In genomic region chr10:74053059-74053458, GRCm38 (mm10) we compare ENCODE assay signal across 10 mouse cellular contexts.
DNase-seq lines count a peak whose midpoint lies in the region; ATAC-seq lines count a peak whose summit lies in the region.
"Had no signal": no experiment of that assay in that cellular context is flagged by ENCODE, and none has a peak within 500 bp of the region (broad histone marks: within the 10 kb centered on the region; RNA-seq: fewer than 3 reads in every experiment).

No protein-coding gene starts in this region.

- no peak overlapping the region for H3K4me2 ChIP-seq in forebrain, embryonic 14.5 days (ENCODE audit: low read length)
- no peak overlapping the region for H3K4me2 ChIP-seq in forebrain, embryonic 12.5 days
- peak overlapping the region; percentile 23; the same call in 1 of the 2 replicates for H3K4me2 ChIP-seq in forebrain, embryonic 16.5 days (ENCODE audit: low read length)
- H3K4me2 ChIP-seq in kidney, embryonic 14.5 days (replicated peaks; ENCODE audit: low read depth, low read length), result no peak overlapping the region
- H3K4me2 ChIP-seq: heart, embryonic 11.5 days had no signal

- no peak overlapping the region for H3K4me3 ChIP-seq in forebrain, embryonic 14.5 days (ENCODE audit: low read depth, low read length)
- no peak overlapping the region for H3K4me3 ChIP-seq in forebrain, embryonic 12.5 days (replicated peaks)
- no peak overlapping the region for H3K4me3 ChIP-seq in forebrain, embryonic 16.5 days (replicated peaks; ENCODE audit: low read length)
- H3K4me3 ChIP-seq in kidney, embryonic 14.5 days (ENCODE audit: low read length), result no peak overlapping the region

- intact Hi-C loops in left cerebral cortex, postnatal 10 days (cut with DNase I), result no loop called here

- H3K4me1 ChIP-seq in forebrain, embryonic 14.5 days (ENCODE audit: control insufficient read depth, insufficient read depth, low read length), result no peaks in the 10 kb centered on the region
- no peaks in the 10 kb centered on the region for H3K4me1 ChIP-seq in forebrain, embryonic 12.5 days
- H3K4me1 ChIP-seq in forebrain, embryonic 16.5 days (replicated peaks; ENCODE audit: control insufficient read depth, insufficient read depth, low read length), result no peaks in the 10 kb centered on the region; the same call in 1 of the 2 replicates
- no peaks in the 10 kb centered on the region for H3K4me1 ChIP-seq in kidney, embryonic 14.5 days (ENCODE audit: control insufficient read depth, insufficient read depth, low read length)

- H3K9ac ChIP-seq in forebrain, embryonic 14.5 days (ENCODE audit: low read length), result no peak overlapping the region
- H3K9ac ChIP-seq in forebrain, embryonic 12.5 days, result no peak overlapping the region
- H3K9ac ChIP-seq in forebrain, embryonic 16.5 days (replicated peaks; ENCODE audit: low read depth, low read length), result no peak overlapping the region
- no peak overlapping the region for H3K9ac ChIP-seq in kidney, embryonic 14.5 days (ENCODE audit: low read depth, low read length)

- H3K27ac ChIP-seq in forebrain, embryonic 14.5 days (ENCODE audit: low read depth, low read length), result no peak overlapping the region
- no peak overlapping the region for H3K27ac ChIP-seq in forebrain, embryonic 12.5 days
- no peak overlapping the region; the same call in 1 of the 2 replicates for H3K27ac ChIP-seq in forebrain, embryonic 16.5 days (ENCODE audit: low read length)
- H3K27ac ChIP-seq in kidney, embryonic 14.5 days (ENCODE audit: low read depth, low read length), result no peak overlapping the region

- peak; percentile 74 for DNase-seq in forebrain, embryonic 14.5 days (ENCODE audit: low spot score)
- peak; percentile 11 for DNase-seq in ZHBTc4 (ENCODE audit: low read depth, low spot score)
- peak; percentile 20 to 23 for DNase-seq in left cerebral cortex, postnatal 10 days (ENCODE audit: extremely low spot score in 1 of 2, low spot score in 2 of 2)
- no peak for DNase-seq in thymus, postnatal 36 days
- no peak for DNase-seq in heart, postnatal 4 days
- DNase-seq: kidney, adult 11 months had no signal

- H3K27me3 ChIP-seq in forebrain, embryonic 14.5 days (replicated peaks; ENCODE audit: control insufficient read depth, insufficient read depth, low read length), result no peaks in the 10 kb centered on the region
- no peaks in the 10 kb centered on the region for H3K27me3 ChIP-seq in forebrain, embryonic 12.5 days
- no peaks in the 10 kb centered on the region for H3K27me3 ChIP-seq in forebrain, embryonic 16.5 days (replicated peaks; ENCODE audit: control insufficient read depth, insufficient read depth, low read length)
- H3K27me3 ChIP-seq in kidney, embryonic 14.5 days (ENCODE audit: control insufficient read depth, insufficient read depth, low read length), result no peaks in the 10 kb centered on the region

- no peaks in the 10 kb centered on the region for H3K36me3 ChIP-seq in forebrain, embryonic 14.5 days (ENCODE audit: control insufficient read depth, insufficient read depth, low read length)
- no peaks in the 10 kb centered on the region for H3K36me3 ChIP-seq in forebrain, embryonic 12.5 days (replicated peaks)
- no peaks in the 10 kb centered on the region for H3K36me3 ChIP-seq in forebrain, embryonic 16.5 days (ENCODE audit: control insufficient read depth, insufficient read depth)
- no peaks in the 10 kb centered on the region for H3K36me3 ChIP-seq in kidney, embryonic 14.5 days (ENCODE audit: control insufficient read depth, insufficient read depth, low read length)

- peak; percentile 72; the same call in 1 of the 2 replicates for ATAC-seq in forebrain, embryonic 14.5 days
- ATAC-seq in forebrain, embryonic 12.5 days (ENCODE audit: low FRiP score), result no peak
- ATAC-seq in forebrain, embryonic 16.5 days, result peak; percentile 92
- no peak for ATAC-seq in kidney, embryonic 14.5 days (ENCODE audit: low FRiP score, low TSS enrichment)

- H3K9me3 ChIP-seq in forebrain, embryonic 14.5 days (replicated peaks; ENCODE audit: control insufficient read depth, low read length), result no peaks in the 10 kb centered on the region
- no peaks in the 10 kb centered on the region for H3K9me3 ChIP-seq in forebrain, embryonic 12.5 days
- H3K9me3 ChIP-seq in forebrain, embryonic 16.5 days (ENCODE audit: control insufficient read depth, low read length), result no peaks in the 10 kb centered on the region
- no peaks in the 10 kb centered on the region for H3K9me3 ChIP-seq in kidney, embryonic 14.5 days (ENCODE audit: control insufficient read depth, low read length)

- 54% methylated on average over 9 of the region's 9 CpGs for WGBS in forebrain, embryonic 14.5 days
- WGBS in forebrain, embryonic 12.5 days, result 52% methylated on average over 9 of the region's 9 CpGs
- 29% methylated on average over 9 of the region's 9 CpGs for WGBS in forebrain, embryonic 16.5 days
- 63% methylated on average over 9 of the region's 9 CpGs for WGBS in kidney, embryonic 14.5 days

Comparison
In these comparisons a context has a peak if more than half of its experiments do, and no peak if none do; other contexts are left out.
1. ATAC-seq: peak in forebrain, embryonic 14.5 days (single experiment) and forebrain, embryonic 16.5 days (single experiment); none in forebrain, embryonic 12.5 days (single experiment) and kidney, embryonic 14.5 days (single experiment).
2. DNase-seq: peak in forebrain, embryonic 14.5 days (single experiment), ZHBTc4 (single experiment) and left cerebral cortex, postnatal 10 days (2 of 2); none in thymus, postnatal 36 days (0 of 2) and heart, postnatal 4 days (single experiment).